Mouse (Mus musculus) midbrain, embryonic 15.5 days (tissue): ENCODE measurements around the gene Bcas3. TPM values are rescaled to one million over a fixed set of nuclear protein-coding genes. Genes with fewer than 3 reads are reported as not detected.

Experiments used
- ATAC-seq: fragments of 200-750 bp; cut with Nextera tagmentation; replicated peaks from 2 replicates; pipeline ENCODE4 v1.8.0; 2017; ENCODE audit warnings: moderate TSS enrichment
- H3K27ac ChIP-seq: fragments of 300-500 bp; sonication (generic); 2 replicates; pipeline ENCODE4 v1.5.1; 2015; ENCODE audit warnings: mild to moderate bottlenecking, inconsistent platforms
- H3K27me3 ChIP-seq: fragments of 300-500 bp; sonication (generic); replicated peaks from 2 replicates; pipeline ENCODE4 v1.6.1; 2015; ENCODE audit warnings: inconsistent platforms
- H3K36me3 ChIP-seq: fragments of 300-500 bp; sonication (generic); replicated peaks from 2 replicates; pipeline ENCODE4 v1.6.1; 2015; ENCODE audit warnings: inconsistent platforms
- H3K4me1 ChIP-seq: fragments of 300-500 bp; sonication (generic); 2 replicates; pipeline ENCODE4 v1.6.1; 2015; ENCODE audit warnings: inconsistent platforms
- H3K4me2 ChIP-seq: fragments of 300-500 bp; sonication (generic); 2 replicates; pipeline ENCODE4 v1.6.1; 2015; ENCODE audit warnings: inconsistent platforms, mild to moderate bottlenecking, moderate library complexity
- H3K4me3 ChIP-seq: fragments of 300-500 bp; sonication (generic); 2 replicates; pipeline ENCODE4 v1.5.1; 2015; ENCODE audit warnings: mild to moderate bottlenecking, inconsistent platforms
- H3K9ac ChIP-seq: fragments of 300-500 bp; sonication (generic); 2 replicates; pipeline ENCODE4 v1.6.1; 2015; ENCODE audit warnings: mild to moderate bottlenecking, inconsistent platforms
- H3K9me3 ChIP-seq: fragments of 300-500 bp; sonication (generic); 2 replicates; pipeline ENCODE4 v1.6.1; 2016; ENCODE audit warnings: inconsistent platforms
- WGBS: fragments of 180-500 bp; shearing (Covaris S2); methylation state at CpG from one replicate; pipeline ENCODE4 v1.1.7; 2015; ENCODE audit warnings: mixed read lengths; 5-methylcytosine and 5-hydroxymethylcytosine counted together
- polyA plus RNA-seq: library from polyadenylated mRNA; unstranded; fragments of >200 nt; fragmentation: Nextera tagmentation; extraction: Ambion mirVana; gene quantifications from 2 replicates; pipeline ENCODE4 v1.2.1, GENCODE M21; 2015

Bcas3 gene
- polyA plus RNA-seq, 1 experiment from 2014 or later, result 30.8 TPM

- Histone ChIP-seq H3K27me3 (no peaks in the 10 kb centered on the region), H3K36me3 (no peaks in the 10 kb centered on the region), H3K9ac (no peak overlapping the region), H3K9me3 (no peaks in the 10 kb centered on the region), H3K4me1 (peaks cover 14% of the 10 kb centered on the region), H3K4me3 (no peak overlapping the region), H3K4me2 (0 out of 2 replicates have a peak overlapping the region, but pooled peaks have one; percentile 6), H3K27ac (no peak overlapping the region)
- no peak for ATAC-seq
- WGBS, result 34% methylated on average over 9 of the region's 9 CpGs
Observed at GRCm38 (mm10) chr11:85667741-85668140, 314.8 kb downstream of the Bcas3 start.

GRCm38 (mm10) chr11:85672881-85673475 is 320.0 kb downstream of the Bcas3 start:
- Histone ChIP-seq H3K9me3 (no peaks in the 10 kb centered on the region), H3K27ac (no peak overlapping the region), H3K4me3 (no peak overlapping the region), H3K27me3 (0 out of 2 replicates have a peak, but pooled peaks cover 3% of the 10 kb centered on the region), H3K9ac (no peak overlapping the region), H3K4me2 (no peak overlapping the region), H3K36me3 (no peaks in the 10 kb centered on the region), H3K4me1 (peaks cover 8% of the 10 kb centered on the region)
- 85% methylated on average over 10 of the region's 10 CpGs for WGBS
- ATAC-seq, result no peak

GRCm38 (mm10) chr11:85675244-85675643 is 322.3 kb downstream of the Bcas3 start:
- H3K9ac ChIP-seq, result no peak overlapping the region
- no peak for ATAC-seq
- H3K27me3 ChIP-seq, result 0 out of 2 replicates have a peak, but pooled peaks cover 3% of the 10 kb centered on the region
- no peak overlapping the region for H3K4me2 ChIP-seq
- H3K4me1 ChIP-seq, result peaks cover 8% of the 10 kb centered on the region; the same call in 1 of the 2 replicates
- WGBS, result 42% methylated on average over 4 of the region's 4 CpGs
- H3K36me3 ChIP-seq, result no peaks in the 10 kb centered on the region
- H3K4me3 ChIP-seq, result no peak overlapping the region
- H3K27ac ChIP-seq, result no peak overlapping the region
- no peaks in the 10 kb centered on the region for H3K9me3 ChIP-seq

- H3K9ac ChIP-seq, result no peak overlapping the region
- H3K4me1 ChIP-seq, result peaks cover 8% of the 10 kb centered on the region; the same call in 1 of the 2 replicates
- 68% methylated on average over 10 of the region's 10 CpGs for WGBS
Observed at GRCm38 (mm10) chr11:85676357-85677004, 323.5 kb downstream of the Bcas3 start.

GRCm38 (mm10) chr11:85678666-85679065 is 325.7 kb downstream of the Bcas3 start:
- Histone ChIP-seq H3K36me3 (no peaks in the 10 kb centered on the region), H3K4me3 (no peak overlapping the region), H3K27ac (no peak overlapping the region), H3K9ac (no peak overlapping the region), H3K27me3 (0 out of 2 replicates have a peak, but pooled peaks cover 3% of the 10 kb centered on the region), H3K9me3 (no peaks in the 10 kb centered on the region), H3K4me2 (no peak overlapping the region), H3K4me1 (peaks cover 8% of the 10 kb centered on the region; the same call in 1 of the 2 replicates)
- ATAC-seq, result no peak
- 36% methylated on average over 5 of the region's 5 CpGs for WGBS

More at GRCm38 (mm10) chr11:85676357-85677004, 323.5 kb downstream of the Bcas3 start:
- H3K9me3 ChIP-seq, result no peaks in the 10 kb centered on the region
- no peaks in the 10 kb centered on the region for H3K36me3 ChIP-seq
- no peak overlapping the region for H3K4me2 ChIP-seq
- ATAC-seq, result no peak
- 0 out of 2 replicates have a peak, but pooled peaks cover 3% of the 10 kb centered on the region for H3K27me3 ChIP-seq
- H3K4me3 ChIP-seq, result no peak overlapping the region
- no peak overlapping the region for H3K27ac ChIP-seq

GRCm38 (mm10) chr11:85681580-85682419 is 328.8 kb downstream of the Bcas3 start:
- Histone ChIP-seq H3K4me2 (no peak overlapping the region), H3K9ac (no peak overlapping the region), H3K27me3 (0 out of 2 replicates have a peak, but pooled peaks cover 3% of the 10 kb centered on the region), H3K36me3 (no peaks in the 10 kb centered on the region), H3K27ac (no peak overlapping the region), H3K9me3 (no peaks in the 10 kb centered on the region), H3K4me1 (peaks cover 8% of the 10 kb centered on the region; the same call in 1 of the 2 replicates), H3K4me3 (no peak overlapping the region)
- ATAC-seq, result no peak
- WGBS, result 89% methylated on average over 11 of the region's 11 CpGs

- no peak overlapping the region for H3K4me2 ChIP-seq
- H3K4me3 ChIP-seq, result no peak overlapping the region
- H3K27ac ChIP-seq, result no peak overlapping the region
- H3K9me3 ChIP-seq, result no peaks in the 10 kb centered on the region
- ATAC-seq, result no peak
- H3K4me1 ChIP-seq, result no peaks in the 10 kb centered on the region
- no peak overlapping the region for H3K9ac ChIP-seq
- WGBS, result 94% methylated on average over 2 of the region's 2 CpGs
- no peaks in the 10 kb centered on the region for H3K36me3 ChIP-seq
- H3K27me3 ChIP-seq, result no peaks in the 10 kb centered on the region
Observed at GRCm38 (mm10) chr11:85684981-85685380, 332.0 kb downstream of the Bcas3 start.

- Histone ChIP-seq H3K9me3 (no peaks in the 10 kb centered on the region), H3K4me1 (no peaks in the 10 kb centered on the region), H3K27me3 (no peaks in the 10 kb centered on the region), H3K36me3 (no peaks in the 10 kb centered on the region), H3K9ac (no peak overlapping the region), H3K4me3 (no peak overlapping the region), H3K27ac (no peak overlapping the region), H3K4me2 (no peak overlapping the region)
- WGBS, result 34% methylated on average over 8 of the region's 8 CpGs
- ATAC-seq, result no peak
Observed at GRCm38 (mm10) chr11:85687816-85688439, 335.0 kb downstream of the Bcas3 start.

GRCm38 (mm10) chr11:85688440-85688838 is 335.5 kb downstream of the Bcas3 start:
- H3K27ac ChIP-seq, result no peak overlapping the region
- no peak for ATAC-seq
- no peak overlapping the region for H3K9ac ChIP-seq
- 73% methylated on average over 6 of the region's 6 CpGs for WGBS
- no peaks in the 10 kb centered on the region for H3K4me1 ChIP-seq
- no peak overlapping the region for H3K4me2 ChIP-seq
- H3K27me3 ChIP-seq, result no peaks in the 10 kb centered on the region
- H3K9me3 ChIP-seq, result no peaks in the 10 kb centered on the region
- no peaks in the 10 kb centered on the region for H3K36me3 ChIP-seq
- H3K4me3 ChIP-seq, result no peak overlapping the region

- Histone ChIP-seq H3K4me2 (no peak overlapping the region), H3K4me1 (no peaks in the 10 kb centered on the region), H3K4me3 (no peak overlapping the region), H3K27me3 (no peaks in the 10 kb centered on the region), H3K9me3 (no peaks in the 10 kb centered on the region), H3K9ac (no peak overlapping the region), H3K27ac (no peak overlapping the region), H3K36me3 (no peaks in the 10 kb centered on the region)
- ATAC-seq, result no peak
- 95% methylated on average over 5 of the region's 5 CpGs for WGBS
Observed at GRCm38 (mm10) chr11:85689226-85689625, 336.3 kb downstream of the Bcas3 start.

- H3K4me3 ChIP-seq, result no peak overlapping the region
- no peaks in the 10 kb centered on the region for H3K4me1 ChIP-seq
- no peak for ATAC-seq
- no peak overlapping the region for H3K4me2 ChIP-seq
- H3K27me3 ChIP-seq, result no peaks in the 10 kb centered on the region
- no peaks in the 10 kb centered on the region for H3K36me3 ChIP-seq
- WGBS, result 69% methylated on average over 5 of the region's 5 CpGs
- H3K9ac ChIP-seq, result no peak overlapping the region
- H3K27ac ChIP-seq, result no peak overlapping the region
- H3K9me3 ChIP-seq, result no peaks in the 10 kb centered on the region
Observed at GRCm38 (mm10) chr11:85691285-85691684, 338.3 kb downstream of the Bcas3 start.
